Mouse (Mus musculus): ENCODE measurements around the gene Ces1g. TPM values are rescaled to one million over a fixed set of nuclear protein-coding genes. Genes with fewer than 3 reads are reported as not detected.

Ces1g gene
- polyA plus RNA-seq, 1 experiment from 2014 or later: 3.7 TPM

GRCm38 (mm10) chr8:93252400-93252925 is 84.6 kb downstream of the Ces1g start:
- ATAC-seq (ENCODE audit: low read depth): peak; percentile 94
- Histone ChIP-seq H3K4me2 (ENCODE audit: low read depth, low read length) (no peak overlapping the region), H3K4me3 (ENCODE audit: low read depth, low read length) (no peak overlapping the region), H3K9ac (ENCODE audit: low read depth, low read length) (no peak overlapping the region), H3K27me3 (ENCODE audit: control insufficient read depth, insufficient read depth, low read depth, low read length) (no peaks in the 10 kb centered on the region), H3K36me3 (ENCODE audit: control insufficient read depth, insufficient read depth) (no peaks in the 10 kb centered on the region), H3K9me3 (replicated peaks; ENCODE audit: control insufficient read depth, low read length) (no peaks in the 10 kb centered on the region), H3K4me1 (ENCODE audit: control insufficient read depth, low read depth, low read length) (no peaks in the 10 kb centered on the region), H3K27ac (ENCODE audit: low read length) (no peak overlapping the region)
- WGBS (ENCODE audit: insufficient replicate concordance): 66% methylated on average over 1 of the region's 1 CpGs

Other genes starting within 250 kb of the Ces1g start
- 11.9 and 12.7 TPM in 2 replicates for gene Ces1c, start 206.0 kb downstream of the Ces1g start, polyA plus RNA-seq (2015; fragmentation: Nextera tagmentation; extraction: Ambion mirVana)
- 45.9 and 53.7 TPM in 2 replicates for gene Ces1d, start 139.5 kb downstream of the Ces1g start, polyA plus RNA-seq (2015; fragmentation: Nextera tagmentation; extraction: Ambion mirVana)
- 7.0 and 7.2 TPM in 2 replicates for gene Ces1e, start 107.7 kb downstream of the Ces1g start, polyA plus RNA-seq (2015; fragmentation: Nextera tagmentation; extraction: Ambion mirVana)
- 0.43 and 0.57 TPM in 2 replicates for gene Ces1f, start 57.6 kb downstream of the Ces1g start, polyA plus RNA-seq (2015; fragmentation: Nextera tagmentation; extraction: Ambion mirVana)
- gene Ces1h, start 42.4 kb upstream of the Ces1g start, polyA plus RNA-seq (2015; fragmentation: Nextera tagmentation; extraction: Ambion mirVana): not detected in 2 replicates
- gene Ces5a, start 198.5 kb upstream of the Ces1g start, polyA plus RNA-seq (2015; fragmentation: Nextera tagmentation; extraction: Ambion mirVana): not detected in 2 replicates